In the genomic region with DNA sequence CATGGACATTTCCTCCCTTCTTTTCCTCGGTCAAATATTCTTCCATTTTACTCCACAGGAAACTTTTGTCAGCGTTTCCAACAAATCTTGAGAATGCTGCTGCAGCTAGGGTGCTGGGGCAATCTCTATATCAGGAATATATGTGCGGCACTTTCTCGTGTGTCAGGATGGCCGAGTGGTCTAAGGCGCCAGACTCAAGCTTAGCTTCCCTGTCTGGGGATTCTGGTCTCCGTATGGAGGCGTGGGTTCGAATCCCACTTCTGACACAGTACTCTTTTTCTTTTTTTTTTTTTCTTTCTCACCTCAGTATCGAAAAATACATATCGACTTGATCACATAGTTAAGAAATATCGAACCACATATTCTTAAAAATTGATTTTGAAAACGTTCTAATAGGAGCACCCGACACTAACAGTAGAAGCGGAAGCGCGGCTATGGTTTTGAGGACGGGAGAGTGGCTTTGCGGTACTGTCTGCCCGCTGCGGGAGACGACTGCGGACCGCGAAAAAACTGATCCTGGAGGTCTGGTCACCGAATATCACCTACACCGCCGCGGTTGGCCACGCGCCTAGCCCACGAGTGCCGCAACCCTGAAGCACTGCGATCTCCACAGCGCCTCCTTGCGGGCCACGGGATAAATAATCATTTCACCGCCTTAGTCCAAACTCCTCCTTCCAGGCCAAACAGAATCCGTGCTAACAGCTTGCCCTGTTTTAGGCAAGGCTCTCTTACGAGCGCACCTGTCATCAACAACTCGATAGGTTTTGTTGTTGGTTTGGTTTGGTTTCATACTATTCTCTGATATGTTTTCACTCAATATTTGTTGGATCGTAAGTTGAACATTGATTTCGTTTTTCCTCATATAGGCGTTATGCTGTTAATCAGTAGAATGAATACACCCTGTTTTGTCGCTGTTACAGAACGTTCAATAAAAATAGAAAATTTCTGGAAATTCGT, we compare ENCODE assay signal across 8 mouse cellular contexts. TPM values are rescaled to one million over a fixed set of nuclear protein-coding genes. Genes with fewer than 3 reads are reported as not detected.
DNase-seq lines count a peak whose midpoint lies in the region; ATAC-seq lines count a peak whose summit lies in the region.

No protein-coding gene starts in this region.

- no peaks in the 10 kb centered on the region for H3K36me3 ChIP-seq in hindbrain, embryonic 16.5 days (ENCODE audit: control insufficient read depth, insufficient read depth, low read length)
- H3K36me3 ChIP-seq in macrophage (ENCODE audit: inconsistent target), result 0 out of 2 replicates have a peak, but pooled peaks cover under 1% of the 10 kb centered on the region

- H3K79me2 ChIP-seq in macrophage (ENCODE audit: inconsistent target), result no peaks in the 10 kb centered on the region

- H3K27me3 ChIP-seq in hindbrain, embryonic 16.5 days (replicated peaks; ENCODE audit: control insufficient read depth, insufficient read depth, low read length), result no peaks in the 10 kb centered on the region

- H3K9ac ChIP-seq in hindbrain, embryonic 16.5 days (ENCODE audit: low read depth, low read length), result peak overlapping the region; percentile 79

- ATAC-seq in hindbrain, embryonic 16.5 days, result peak; percentile 98

- peak overlapping the region; percentile 70 for H3K4me2 ChIP-seq in hindbrain, embryonic 16.5 days (ENCODE audit: low read length)

- H3K4me3 ChIP-seq in hindbrain, embryonic 16.5 days (ENCODE audit: low read length), result peak overlapping the region; percentile 82
- peak overlapping the region; percentile 77 for H3K4me3 ChIP-seq in macrophage (ENCODE audit: inconsistent target)

- 4% methylated on average over 48 of the region's 48 CpGs for WGBS in hindbrain, embryonic 16.5 days
- 6% methylated on average over 45 of the region's 48 CpGs for WGBS in macrophage (ENCODE audit: missing documents)

- H3K27ac ChIP-seq in hindbrain, embryonic 16.5 days (ENCODE audit: low read depth, low read length), result peak overlapping the region; percentile 88
- H3K27ac ChIP-seq in macrophage, result peak overlapping the region; percentile 15; the same call in 1 of the 2 replicates

- 0 out of 2 replicates have a peak, but pooled peaks cover 2% of the 10 kb centered on the region for H3K9me3 ChIP-seq in hindbrain, embryonic 16.5 days (ENCODE audit: control insufficient read depth, low read length)

- H3K4me1 ChIP-seq in hindbrain, embryonic 16.5 days (ENCODE audit: control insufficient read depth, insufficient read depth, low read depth, low read length), result peaks cover 3% of the 10 kb centered on the region

- peak; percentile 95 for DNase-seq in R1 (ENCODE audit: low read depth, low spot score)
- peak; percentile 97 to 98 for DNase-seq in cerebellum, postnatal 25 days
- peak; percentile 99 for DNase-seq in frontal cortex, postnatal 36 days (ENCODE audit: low spot score in 2 of 2)
- peak; percentile 96 to 98 for DNase-seq in left cerebral cortex, adult 18-20 months (ENCODE audit: low spot score in 2 of 2)
- DNase-seq in right cerebral cortex, adult 18-20 months, result peak; percentile 95
- DNase-seq in urinary bladder, postnatal 10 days (ENCODE audit: low spot score), result peak; percentile 71

RNA-seq across cellular contexts. Expression of a gene that starts 21.1 kb away (rescaled TPM):
- polyA plus RNA-seq in hindbrain, embryonic 16.5 days (2015; fragmentation: Nextera tagmentation; extraction: Ambion mirVana), result 70.1 and 75.0 TPM in 2 replicates
- total RNA-seq in left cerebral cortex, adult 18-20 months (2021), result 10 to 100 TPM; 38.6 to 38.8 TPM
- total RNA-seq in macrophage (2018; cell fraction: chromatin; rRNA removed), result 10 to 100 TPM in 24 of 26 experiments, 1 to 10 TPM in 2; 4.3 to 52.1 (median 25.5) TPM
- 10 to 100 TPM; 22.7 to 50.8 (median 44.2) TPM for total RNA-seq in macrophage (2018; cell fraction: cytosol; rRNA removed)
- total RNA-seq in macrophage (2018; cell fraction: nucleus; rRNA removed), result 10 to 100 TPM in 25 of 26 experiments, 1 to 10 TPM in 1; 9.8 to 66.8 (median 25.0) TPM
- polyA plus RNA-seq in macrophage (2018), result 29.7 to 59.8 TPM (median 37.0 TPM) in 3 replicates

RNA-seq across cellular contexts. Expression of a gene that starts 54.7 kb away (rescaled TPM):
- polyA plus RNA-seq in hindbrain, embryonic 16.5 days (2015; fragmentation: Nextera tagmentation; extraction: Ambion mirVana), result not detected in 2 replicates
- not detected for total RNA-seq in left cerebral cortex, adult 18-20 months (2021)
- total RNA-seq in macrophage (2018; cell fraction: chromatin; rRNA removed), result not detected
- not detected for total RNA-seq in macrophage (2018; cell fraction: cytosol; rRNA removed)
- not detected for total RNA-seq in macrophage (2018; cell fraction: nucleus; rRNA removed)
- not detected in 3 replicates for polyA plus RNA-seq in macrophage (2018)

Comparison
In these comparisons a context has a peak if more than half of its experiments do, and no peak if none do; other contexts are left out.
1. Peak in every context shown above with its lines: DNase-seq, ATAC-seq, H3K4me3 ChIP-seq and H3K27ac ChIP-seq.